Mouse (Mus musculus): ENCODE data around the gene Kcnj9.

DNA sequence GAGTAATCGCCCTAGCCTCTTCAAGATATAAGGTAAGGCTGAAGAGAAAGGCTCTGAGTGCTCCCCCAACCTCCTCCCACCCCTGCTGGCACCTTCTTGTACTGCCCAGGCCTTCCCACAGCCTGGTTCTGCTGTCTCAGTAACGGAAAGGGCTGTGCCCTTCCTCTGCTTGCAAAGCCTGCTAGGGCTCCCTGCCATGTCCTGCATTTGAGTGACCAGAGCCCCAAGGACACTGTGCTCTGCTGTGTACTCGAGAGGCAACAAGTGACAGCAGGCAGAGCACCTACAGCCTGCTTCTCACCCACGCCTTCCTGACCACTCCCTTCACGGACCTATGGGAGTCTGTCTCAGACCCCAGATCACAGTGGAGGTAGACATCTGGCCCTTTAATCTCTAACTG lies 28.9 kb downstream of the Kcnj9 start:
- no peak for TF ChIP-seq CTCF (IDR thresholded peaks at IDR 0.05; ENCODE audit: borderline replicate concordance, insufficient read depth, low read depth, low read length)
- TF ChIP-seq POLR2A (IDR thresholded peaks at IDR 0.05; ENCODE audit: borderline replicate concordance, insufficient read depth, low read length), result no peak
